Mouse (Mus musculus) ES-E14 (cell line): ENCODE measurements around the gene Ppp2r1b.

ENCODE experiments used
- CHD2 ChIP-seq: IDR thresholded peaks from 2 replicates; pipeline ENCODE4 v1.6.1; 2014; ENCODE audit warnings: mild to moderate bottlenecking, low read depth, low read length, inconsistent platforms
- HCFC1 ChIP-seq: IDR thresholded peaks from 2 replicates; pipeline ENCODE4 v1.6.1; 2012; ENCODE audit warnings: low read length, inconsistent platforms, borderline replicate concordance; ENCODE audit not compliant: insufficient read depth
- MAFK ChIP-seq: IDR thresholded peaks from 2 replicates; pipeline ENCODE4 v1.6.1; 2014; ENCODE audit warnings: mild to moderate bottlenecking, low read depth, low read length, inconsistent platforms; ENCODE audit not compliant: insufficient read depth
- ZC3H11A ChIP-seq: IDR thresholded peaks from 2 replicates; pipeline ENCODE4 v1.6.1; 2012; ENCODE audit warnings: low read depth, mild to moderate bottlenecking, inconsistent platforms, low read length, borderline replicate concordance
- ZNF384 ChIP-seq: IDR thresholded peaks from 2 replicates; pipeline ENCODE4 v1.6.1; 2012; ENCODE audit warnings: low read depth, low read length, inconsistent platforms

- TF ChIP-seq ZC3H11A, result no peak
- no peak for TF ChIP-seq HCFC1
- no peak for TF ChIP-seq MAFK
- no peak for TF ChIP-seq ZNF384
- TF ChIP-seq CHD2, result no peak
These were observed 39.9 kb downstream of the Ppp2r1b start for GRCm38 (mm10) chr9:50884741-50885599.
